Mouse (Mus musculus): ENCODE measurements around the gene Fam180a. TPM values are rescaled to one million over a fixed set of nuclear protein-coding genes. Genes with fewer than 3 reads are reported as not detected.

Gene Fam180a
- polyA plus RNA-seq, 1 experiment from 2014 or later: 1.4 TPM

DNA sequence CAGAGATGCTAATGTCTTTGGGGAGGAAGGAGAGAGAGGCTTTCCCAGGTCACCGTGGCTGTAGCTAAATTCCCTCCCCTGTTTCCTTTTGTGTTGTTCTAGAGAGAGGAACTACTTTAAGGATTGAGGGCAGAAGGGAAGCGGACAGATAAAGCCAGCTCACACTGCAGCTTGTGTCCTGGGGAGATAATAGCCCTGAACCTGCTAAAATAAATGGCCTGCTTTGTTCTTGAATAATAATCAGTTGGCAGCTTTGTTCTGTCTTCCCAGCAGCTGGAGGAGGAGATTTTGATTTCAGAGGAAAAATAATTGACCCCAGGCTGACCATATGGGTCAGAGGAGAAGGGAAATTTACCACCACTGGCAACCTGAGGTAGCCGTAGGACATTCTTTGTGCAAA is 12.7 kb upstream of the Fam180a start:
- no peak overlapping the region for H3K4me3 ChIP-seq
- H3K4me1 ChIP-seq (replicated peaks): 0 out of 2 replicates have a peak, but pooled peaks cover 4% of the 10 kb centered on the region
- H3K9ac ChIP-seq: no peak overlapping the region
- no peaks in the 10 kb centered on the region for H3K9me3 ChIP-seq
- 11% methylated on average over 3 of the region's 3 CpGs for WGBS
- no peak for ATAC-seq (ENCODE audit: low FRiP score, low read depth)
- H3K27ac ChIP-seq (replicated peaks): no peak overlapping the region
- H3K36me3 ChIP-seq: no peaks in the 10 kb centered on the region
- no peak overlapping the region for H3K4me2 ChIP-seq
- H3K27me3 ChIP-seq: no peaks in the 10 kb centered on the region

DNA sequence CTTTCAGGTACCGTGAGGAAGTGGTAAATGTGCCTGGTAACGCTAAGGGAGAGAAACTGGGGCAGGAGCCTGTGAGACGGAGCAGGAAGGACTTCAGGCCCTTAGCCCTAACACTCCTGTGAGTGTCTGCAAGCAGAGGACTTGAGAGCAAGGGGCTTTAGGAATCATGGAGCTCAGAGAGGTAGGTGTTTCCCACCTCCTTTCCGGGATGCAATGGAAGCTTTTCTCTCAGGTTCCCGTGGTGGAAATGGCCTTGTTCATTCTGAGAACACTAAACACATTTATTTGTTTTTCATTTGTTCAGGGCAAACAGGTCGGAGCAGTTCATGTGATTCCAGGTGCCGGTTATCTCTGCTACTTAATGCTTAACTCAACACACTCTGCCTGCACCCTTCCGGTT is 11.9 kb upstream of the Fam180a start:
- Histone ChIP-seq H3K27ac (replicated peaks) (no peak overlapping the region), H3K9me3 (no peaks in the 10 kb centered on the region), H3K9ac (no peak overlapping the region), H3K36me3 (no peaks in the 10 kb centered on the region), H3K4me2 (no peak overlapping the region), H3K27me3 (no peaks in the 10 kb centered on the region), H3K4me3 (no peak overlapping the region), H3K4me1 (replicated peaks) (0 out of 2 replicates have a peak, but pooled peaks cover 4% of the 10 kb centered on the region)
- WGBS: 80% methylated on average over 8 of the region's 8 CpGs
- no peak for ATAC-seq (ENCODE audit: low FRiP score, low read depth)

DNA sequence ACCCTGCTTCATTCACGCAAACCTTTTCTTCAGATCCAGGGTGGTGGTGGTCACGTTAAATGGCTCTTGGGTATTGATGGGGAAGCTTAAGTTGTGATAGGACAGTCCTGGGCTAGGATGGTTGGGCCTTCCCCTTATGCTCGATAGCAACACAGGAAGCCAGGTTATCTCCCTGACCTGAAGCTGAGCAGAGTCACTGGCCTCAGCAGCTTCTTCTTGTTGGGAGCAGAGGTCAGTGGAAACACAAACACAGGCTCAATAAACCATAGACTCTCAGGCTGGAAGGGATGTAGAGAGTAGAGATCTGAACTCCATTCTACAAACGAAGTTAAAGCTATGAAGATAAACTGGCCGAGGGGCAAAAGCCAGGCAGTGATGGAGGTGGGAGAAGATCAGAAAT is 9.5 kb upstream of the Fam180a start:
- no peak overlapping the region for H3K9ac ChIP-seq
- H3K27ac ChIP-seq (replicated peaks): no peak overlapping the region
- H3K4me3 ChIP-seq: no peak overlapping the region
- no peaks in the 10 kb centered on the region for H3K36me3 ChIP-seq
- WGBS: 88% methylated on average over 5 of the region's 5 CpGs
- H3K4me2 ChIP-seq: no peak overlapping the region
- 0 out of 2 replicates have a peak, but pooled peaks cover 4% of the 10 kb centered on the region for H3K4me1 ChIP-seq (replicated peaks)
- H3K27me3 ChIP-seq: no peaks in the 10 kb centered on the region
- no peaks in the 10 kb centered on the region for H3K9me3 ChIP-seq
- ATAC-seq (ENCODE audit: low FRiP score, low read depth): no peak

DNA sequence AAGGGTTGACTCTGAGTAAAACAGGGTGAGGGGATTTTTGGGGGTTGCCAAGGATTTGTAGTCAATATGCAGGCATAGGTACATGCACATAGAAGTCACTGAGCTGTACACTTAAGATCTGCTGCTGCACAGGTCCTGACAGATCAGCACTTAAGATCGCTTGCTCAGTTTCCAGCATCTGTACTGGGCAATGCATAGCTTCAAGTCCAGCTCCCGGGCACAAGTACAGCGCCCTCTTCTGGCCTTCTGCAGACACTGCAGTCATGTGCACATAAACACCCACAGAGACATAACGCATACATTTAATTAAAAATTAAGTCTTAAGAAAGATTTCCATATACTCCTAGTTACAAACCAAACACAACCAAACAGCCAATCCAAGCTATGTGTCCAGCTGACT is 8.3 kb upstream of the Fam180a start:
- no peaks in the 10 kb centered on the region for H3K36me3 ChIP-seq
- WGBS: 77% methylated on average over 4 of the region's 4 CpGs
- no peak for ATAC-seq (ENCODE audit: low FRiP score, low read depth)

DNA sequence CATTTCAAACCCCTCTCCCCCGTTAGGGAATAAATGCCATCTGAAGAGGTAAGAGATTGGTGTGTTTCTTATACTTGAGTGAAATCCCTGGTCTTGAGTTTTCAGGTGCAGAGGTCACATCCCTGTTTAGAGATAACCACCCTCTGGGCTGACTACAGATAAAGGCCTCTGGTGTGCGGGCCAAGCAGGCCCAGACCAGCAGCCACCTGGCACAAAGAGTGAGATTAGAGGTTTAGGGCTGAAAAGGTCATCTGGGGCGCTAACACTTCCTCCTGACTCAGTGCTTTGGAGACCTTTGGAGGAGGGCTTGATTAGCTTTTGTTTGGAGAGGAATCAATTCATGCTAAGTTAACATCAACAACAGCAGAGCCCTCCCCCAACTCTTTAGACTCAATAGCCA is 7.7 kb upstream of the Fam180a start:
- no peaks in the 10 kb centered on the region for H3K36me3 ChIP-seq
- no peak overlapping the region for H3K4me3 ChIP-seq
- no peak for ATAC-seq (ENCODE audit: low FRiP score, low read depth)
- H3K27me3 ChIP-seq: no peaks in the 10 kb centered on the region
- H3K4me2 ChIP-seq: no peak overlapping the region
- no peak overlapping the region for H3K9ac ChIP-seq
- H3K4me1 ChIP-seq (replicated peaks): no peaks in the 10 kb centered on the region
- H3K9me3 ChIP-seq: no peaks in the 10 kb centered on the region
- 36% methylated on average over 3 of the region's 3 CpGs for WGBS
- no peak overlapping the region for H3K27ac ChIP-seq (replicated peaks)

More for the DNA sequence above, 8.3 kb upstream of the Fam180a start:
- Histone ChIP-seq H3K4me2 (no peak overlapping the region), H3K9ac (no peak overlapping the region), H3K4me3 (no peak overlapping the region), H3K27me3 (no peaks in the 10 kb centered on the region), H3K27ac (replicated peaks) (no peak overlapping the region), H3K9me3 (no peaks in the 10 kb centered on the region), H3K4me1 (replicated peaks) (0 out of 2 replicates have a peak, but pooled peaks cover 4% of the 10 kb centered on the region)

DNA sequence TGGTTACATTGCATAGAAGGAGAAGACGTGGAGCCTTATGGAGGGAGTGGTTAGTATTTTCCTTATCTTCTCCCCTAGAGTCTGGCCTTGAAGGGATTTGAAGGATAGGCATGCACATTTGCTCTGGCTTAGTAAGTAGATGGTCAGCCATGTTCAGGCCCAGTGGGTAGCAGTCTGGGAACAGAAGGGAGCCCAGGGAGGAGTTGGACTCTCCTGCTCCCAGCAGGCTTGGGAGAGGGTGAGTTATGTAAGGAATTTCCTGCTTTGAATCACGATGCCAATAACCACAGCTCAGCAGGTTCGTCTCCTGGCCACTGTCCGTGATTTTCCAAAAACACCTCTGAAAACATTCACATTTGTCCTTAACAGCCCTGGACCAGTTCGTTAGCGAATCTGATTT is 4.9 kb upstream of the Fam180a start:
- H3K27me3 ChIP-seq: no peaks in the 10 kb centered on the region
- no peak overlapping the region for H3K4me2 ChIP-seq
- H3K27ac ChIP-seq (replicated peaks): no peak overlapping the region
- 67% methylated on average over 6 of the region's 6 CpGs for WGBS
- no peak for ATAC-seq (ENCODE audit: low FRiP score, low read depth)
- no peaks in the 10 kb centered on the region for H3K4me1 ChIP-seq (replicated peaks)
- H3K4me3 ChIP-seq: no peak overlapping the region
- no peak overlapping the region for H3K9ac ChIP-seq
- no peaks in the 10 kb centered on the region for H3K9me3 ChIP-seq
- no peaks in the 10 kb centered on the region for H3K36me3 ChIP-seq

DNA sequence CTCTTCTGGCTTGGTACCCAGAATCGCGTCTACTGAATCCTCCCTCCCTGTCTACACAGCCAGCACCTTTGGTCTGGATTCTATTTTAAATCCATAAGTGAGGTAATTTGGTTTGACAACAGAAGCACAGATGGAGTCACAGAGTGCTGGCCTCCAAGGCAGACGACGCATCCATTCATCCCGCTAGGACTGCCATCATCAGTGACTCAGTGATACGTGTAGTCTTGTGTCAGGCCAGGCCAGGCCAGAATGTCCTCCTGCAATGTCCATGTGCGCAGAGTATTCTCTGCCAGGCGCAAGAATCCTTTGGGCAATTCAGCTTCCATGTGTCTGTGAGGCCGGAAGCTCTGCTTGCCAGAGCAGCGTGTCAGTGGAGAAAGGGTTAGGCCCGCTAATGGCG is 4.0 kb upstream of the Fam180a start:
- H3K9ac ChIP-seq: no peak overlapping the region
- H3K27me3 ChIP-seq: no peaks in the 10 kb centered on the region
- no peaks in the 10 kb centered on the region for H3K36me3 ChIP-seq
- no peaks in the 10 kb centered on the region for H3K4me1 ChIP-seq (replicated peaks)
- no peak for ATAC-seq (ENCODE audit: low FRiP score, low read depth)
- H3K4me3 ChIP-seq: no peak overlapping the region
- no peak overlapping the region for H3K4me2 ChIP-seq
- WGBS: 95% methylated on average over 12 of the region's 12 CpGs
- no peaks in the 10 kb centered on the region for H3K9me3 ChIP-seq
- no peak overlapping the region for H3K27ac ChIP-seq (replicated peaks)

DNA sequence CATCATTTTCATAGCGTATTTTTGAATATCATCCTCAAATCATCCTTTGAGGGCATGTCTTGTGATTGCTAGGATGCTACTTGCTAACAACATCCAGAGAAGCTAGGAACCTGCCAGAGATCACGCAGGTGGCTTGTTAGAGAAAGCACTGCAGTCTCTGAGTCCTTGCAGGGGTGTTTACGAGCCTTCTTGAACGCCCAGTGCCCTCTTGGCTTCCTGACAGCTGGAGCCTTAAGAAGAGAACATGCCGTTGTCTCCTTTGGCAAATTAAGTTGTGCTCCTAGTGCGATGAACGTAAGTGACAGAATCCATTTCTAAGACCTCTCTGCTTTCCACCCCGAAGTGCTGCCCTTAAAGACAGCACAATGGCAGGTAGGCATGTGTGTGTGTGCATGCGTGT is 1.6 kb downstream of the Fam180a start:
- H3K36me3 ChIP-seq: no peaks in the 10 kb centered on the region
- WGBS: 76% methylated on average over 9 of the region's 9 CpGs
- no peaks in the 10 kb centered on the region for H3K9me3 ChIP-seq
- ATAC-seq (ENCODE audit: low FRiP score, low read depth): no peak
- H3K4me1 ChIP-seq (replicated peaks): no peaks in the 10 kb centered on the region
- no peak overlapping the region for H3K4me3 ChIP-seq
- no peak overlapping the region for H3K4me2 ChIP-seq
- no peak overlapping the region for H3K9ac ChIP-seq
- no peak overlapping the region for H3K27ac ChIP-seq (replicated peaks)
- no peaks in the 10 kb centered on the region for H3K27me3 ChIP-seq

DNA sequence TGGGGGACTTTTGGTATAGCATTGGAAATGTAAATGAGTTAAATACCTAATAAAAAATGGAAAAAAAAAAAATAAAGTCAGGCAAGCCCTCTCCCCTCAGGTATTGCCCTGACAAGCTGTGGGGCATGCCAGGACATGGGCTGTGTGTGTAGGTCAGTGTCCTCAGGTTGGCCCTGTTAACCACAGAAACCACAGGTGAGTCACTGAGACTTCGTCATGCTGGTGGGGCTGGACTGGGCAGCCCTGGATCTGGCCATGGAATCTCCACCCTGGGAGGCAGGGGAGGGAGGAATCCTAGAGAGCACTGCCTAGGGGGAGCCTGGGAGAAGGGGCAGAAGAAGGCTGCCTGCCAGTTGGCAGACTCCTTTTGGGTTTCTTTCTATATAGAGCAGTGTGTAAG is 2.9 kb downstream of the Fam180a start:
- 81% methylated on average over 1 of the region's 1 CpGs for WGBS
- no peaks in the 10 kb centered on the region for H3K4me1 ChIP-seq (replicated peaks)
- no peaks in the 10 kb centered on the region for H3K9me3 ChIP-seq
- H3K4me2 ChIP-seq: no peak overlapping the region
- no peaks in the 10 kb centered on the region for H3K36me3 ChIP-seq
- H3K27ac ChIP-seq (replicated peaks): no peak overlapping the region
- H3K4me3 ChIP-seq: no peak overlapping the region
- no peak for ATAC-seq (ENCODE audit: low FRiP score, low read depth)
- H3K27me3 ChIP-seq: no peaks in the 10 kb centered on the region
- H3K9ac ChIP-seq: no peak overlapping the region

DNA sequence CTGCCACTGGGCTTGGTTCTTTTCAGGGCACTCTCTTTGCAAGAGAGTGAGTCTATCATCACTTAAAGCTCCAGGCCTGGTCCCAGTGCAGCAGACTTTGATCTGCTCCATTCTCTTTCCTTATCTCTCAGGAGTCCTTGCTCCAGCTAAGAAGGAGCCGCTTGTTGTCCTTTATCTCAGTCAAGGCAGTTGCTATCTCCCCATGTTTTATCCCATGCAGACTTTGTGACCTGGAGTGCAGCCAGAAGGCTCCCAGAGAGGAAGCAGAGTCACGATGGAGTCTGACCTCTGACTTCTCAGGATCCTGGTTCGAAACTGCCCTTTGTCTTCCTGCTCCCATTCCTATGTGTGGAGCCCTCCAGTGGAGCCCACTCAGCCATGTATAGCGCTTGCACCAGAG is 4.8 kb downstream of the Fam180a start:
- no peak overlapping the region for H3K4me3 ChIP-seq
- H3K27me3 ChIP-seq: no peaks in the 10 kb centered on the region
- H3K27ac ChIP-seq (replicated peaks): no peak overlapping the region
- H3K9ac ChIP-seq: no peak overlapping the region
- no peak overlapping the region for H3K4me2 ChIP-seq
- no peak for ATAC-seq (ENCODE audit: low FRiP score, low read depth)
- WGBS: 76% methylated on average over 4 of the region's 4 CpGs
- no peaks in the 10 kb centered on the region for H3K36me3 ChIP-seq
- H3K4me1 ChIP-seq (replicated peaks): no peaks in the 10 kb centered on the region
- H3K9me3 ChIP-seq: no peaks in the 10 kb centered on the region

DNA sequence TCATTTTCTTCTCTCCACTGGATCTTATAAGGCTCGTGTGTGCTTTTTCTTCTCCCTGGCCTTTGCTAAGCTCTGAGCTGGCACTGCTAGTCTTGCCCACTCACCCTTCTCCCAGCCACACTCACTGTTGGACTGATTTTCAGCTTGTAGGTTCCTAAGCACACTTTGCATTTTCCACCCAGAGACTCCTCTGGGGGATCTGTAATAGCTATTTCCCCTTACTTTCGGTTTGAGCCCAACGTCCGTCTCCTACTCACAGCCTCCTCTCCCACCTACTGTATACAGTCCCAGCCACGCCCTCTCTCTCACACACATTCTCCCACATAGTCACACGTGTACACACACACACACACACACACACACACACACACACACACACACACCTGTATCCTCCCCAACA is 6.1 kb downstream of the Fam180a start:
- H3K4me2 ChIP-seq: no peak overlapping the region
- 81% methylated on average over 6 of the region's 6 CpGs for WGBS
- no peak for ATAC-seq (ENCODE audit: low FRiP score, low read depth)
- no peaks in the 10 kb centered on the region for H3K36me3 ChIP-seq
- no peak overlapping the region for H3K4me3 ChIP-seq
- H3K9me3 ChIP-seq: no peaks in the 10 kb centered on the region
- H3K27ac ChIP-seq (replicated peaks): no peak overlapping the region
- no peaks in the 10 kb centered on the region for H3K4me1 ChIP-seq (replicated peaks)
- H3K27me3 ChIP-seq: no peaks in the 10 kb centered on the region
- H3K9ac ChIP-seq: no peak overlapping the region

DNA sequence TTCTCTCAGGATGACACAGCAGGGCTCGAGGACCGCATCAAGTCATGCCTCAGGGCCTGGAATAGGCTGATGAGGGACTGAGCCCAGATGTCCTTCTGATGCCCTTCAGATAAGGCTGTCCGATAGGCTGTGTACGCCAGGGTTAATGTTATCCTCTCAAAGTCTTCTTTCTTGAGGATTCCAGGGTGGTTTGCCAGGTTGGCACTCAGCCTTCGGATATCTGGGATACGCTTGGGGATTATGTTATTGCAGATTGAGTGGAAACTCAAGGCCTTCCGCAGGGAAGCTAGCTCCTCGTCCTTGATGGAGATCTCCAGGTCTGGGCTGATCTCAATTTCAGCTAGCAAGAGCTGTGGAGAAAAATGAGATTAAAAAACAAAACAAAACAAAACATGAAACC is 12.4 kb downstream of the Fam180a start:
- no peak for ATAC-seq (ENCODE audit: low FRiP score, low read depth)
- Histone ChIP-seq H3K4me1 (replicated peaks) (no peaks in the 10 kb centered on the region), H3K4me3 (no peak overlapping the region), H3K9me3 (no peaks in the 10 kb centered on the region), H3K27ac (replicated peaks) (no peak overlapping the region), H3K9ac (no peak overlapping the region), H3K27me3 (no peaks in the 10 kb centered on the region), H3K36me3 (no peaks in the 10 kb centered on the region), H3K4me2 (no peak overlapping the region)
- 94% methylated on average over 8 of the region's 8 CpGs for WGBS

DNA sequence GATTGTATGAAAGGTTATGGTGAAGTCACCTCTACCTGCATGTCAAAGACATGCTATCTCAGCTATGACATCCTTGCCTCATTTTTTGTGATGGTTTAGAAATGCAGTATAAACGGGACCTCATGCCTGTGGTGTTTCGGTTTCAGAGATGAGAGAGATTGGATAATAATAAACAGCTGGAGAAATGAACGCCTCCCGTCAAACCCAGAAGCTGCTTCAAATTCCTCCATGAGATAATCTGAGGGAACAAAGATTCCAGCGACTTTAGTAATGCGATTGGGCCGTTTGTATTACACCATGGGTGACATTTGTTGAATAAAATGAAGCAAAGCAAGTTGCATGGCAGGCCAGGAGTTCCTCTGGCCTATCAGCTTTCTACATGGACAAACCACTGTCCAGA is 16.5 kb downstream of the Fam180a start:
- no peak for ATAC-seq (ENCODE audit: low FRiP score, low read depth)
- no peaks in the 10 kb centered on the region for H3K36me3 ChIP-seq
- H3K4me3 ChIP-seq: no peak overlapping the region
- no peak overlapping the region for H3K27ac ChIP-seq (replicated peaks)
- H3K4me2 ChIP-seq: no peak overlapping the region
- no peaks in the 10 kb centered on the region for H3K9me3 ChIP-seq
- H3K27me3 ChIP-seq: no peaks in the 10 kb centered on the region
- H3K4me1 ChIP-seq (replicated peaks): no peaks in the 10 kb centered on the region
- 81% methylated on average over 7 of the region's 7 CpGs for WGBS
- H3K9ac ChIP-seq: no peak overlapping the region
